Mouse (Mus musculus) hindlimb bud, embryonic 11.5 days (tissue): ENCODE data around the gene Gosr2.
A peak's percentile ranks its signal among the peaks of the same experiment; 100 is the strongest.

ENCODE experiments used
- DNase-seq: peaks from one replicate; pipeline ENCODE4 v3.0.0-alpha.2; 2012; ENCODE audit warnings: low read depth, low spot score; ENCODE audit errors: extremely low spot score

The Gosr2 gene

DNA sequence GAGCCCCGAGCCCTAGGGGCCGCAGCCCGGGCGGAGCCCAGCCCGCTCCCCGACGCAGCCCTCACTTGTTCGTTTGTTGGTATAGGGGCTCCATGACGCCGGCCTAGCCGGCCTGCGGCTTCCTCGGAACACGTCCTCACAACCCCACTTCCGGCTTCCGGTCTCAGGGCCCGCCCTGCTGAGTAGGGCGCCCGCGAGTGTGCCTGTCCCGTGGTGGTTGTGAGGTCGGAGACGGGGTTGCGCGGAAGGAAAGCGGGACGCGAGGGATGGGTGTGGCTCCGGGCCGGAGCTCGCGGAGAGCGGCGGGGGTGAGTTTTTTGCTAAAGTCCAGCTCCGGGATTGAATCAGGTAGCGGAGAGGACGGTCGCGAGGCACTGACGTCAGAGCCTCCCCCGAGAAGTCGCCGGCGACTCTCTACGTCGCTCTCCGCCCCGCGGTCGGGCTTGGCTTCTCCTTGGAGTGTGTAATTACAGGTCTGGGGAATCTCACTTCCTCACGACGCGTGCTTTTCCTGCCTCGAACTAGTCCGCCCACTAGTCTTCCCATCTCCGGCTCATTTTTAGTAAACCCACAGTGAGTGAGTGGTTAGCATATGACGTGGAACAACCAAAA lies at the start of gene Gosr2:
TSS of gene Gosr2 (minus strand) at position 334 of the 612 bp plus-strand sequence.
- DNase-seq, result peak; percentile 81

DNA sequence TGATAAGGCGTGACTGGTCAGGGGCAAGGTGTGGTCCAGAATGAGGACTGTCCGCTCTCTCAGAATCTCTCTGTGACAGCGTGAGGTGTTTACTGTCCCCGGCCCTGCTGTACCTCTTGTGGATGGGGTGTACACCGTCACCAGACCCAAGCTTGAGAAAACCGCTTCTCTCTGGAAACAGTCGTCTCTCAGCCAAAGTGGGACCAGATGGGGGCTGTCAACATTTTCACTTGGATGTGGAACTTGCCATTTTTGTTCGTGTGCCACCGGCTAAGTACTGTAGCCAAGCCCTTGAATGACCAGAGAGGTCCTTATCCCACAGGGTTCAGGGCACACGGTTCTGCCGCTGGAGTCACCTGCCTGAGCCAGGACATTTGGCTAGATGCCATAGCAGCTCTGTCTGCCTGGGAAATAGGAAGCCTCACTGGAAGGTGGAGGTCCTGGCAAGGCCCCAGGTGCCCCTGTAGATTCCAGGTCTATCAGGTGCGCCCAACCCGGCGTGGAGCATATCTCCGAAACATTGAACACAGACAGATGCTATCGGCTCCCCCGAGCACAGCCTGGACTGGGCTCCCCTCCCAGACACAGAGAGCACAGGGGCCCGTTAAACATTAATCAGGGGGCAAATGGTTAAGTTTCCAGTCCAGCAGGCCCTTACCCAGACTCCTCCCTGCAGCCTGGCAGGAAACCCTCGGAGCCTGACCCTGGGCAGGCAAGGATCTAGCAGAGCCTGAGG lies 37.5 kb upstream of the Gosr2 start:
- DNase-seq, result no peak

DNA sequence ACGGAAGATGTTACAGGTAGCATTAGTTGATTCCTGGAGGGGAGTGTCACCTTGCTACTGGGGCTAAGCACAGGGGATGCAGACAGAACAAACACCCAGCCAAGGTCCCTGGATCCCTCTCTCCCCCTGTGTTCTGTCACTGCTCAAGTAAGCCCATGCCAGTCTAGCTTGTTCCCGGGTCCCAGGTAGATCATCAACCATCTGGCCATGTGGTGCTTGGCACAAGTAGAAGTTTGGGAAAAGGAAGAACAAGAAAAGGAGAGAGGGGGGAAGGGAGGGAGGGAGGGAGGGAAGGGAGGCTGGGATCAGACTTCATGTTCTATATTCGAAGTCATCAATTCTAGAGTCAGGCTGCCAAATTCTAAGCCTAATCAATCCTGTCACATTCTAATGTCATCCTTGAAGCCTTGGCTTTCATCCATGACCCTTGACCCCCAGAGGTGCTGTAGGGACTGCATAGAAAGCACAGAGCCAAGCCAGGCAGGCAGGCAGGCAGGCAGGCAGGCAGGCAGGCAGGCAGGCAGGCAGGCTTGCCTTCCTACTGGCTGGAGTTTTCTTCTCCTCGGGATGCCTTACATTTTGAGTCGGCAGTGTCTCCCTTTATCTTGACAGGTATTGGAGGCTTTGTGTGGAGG lies 36.8 kb upstream of the Gosr2 start:
- no peak for DNase-seq

DNA sequence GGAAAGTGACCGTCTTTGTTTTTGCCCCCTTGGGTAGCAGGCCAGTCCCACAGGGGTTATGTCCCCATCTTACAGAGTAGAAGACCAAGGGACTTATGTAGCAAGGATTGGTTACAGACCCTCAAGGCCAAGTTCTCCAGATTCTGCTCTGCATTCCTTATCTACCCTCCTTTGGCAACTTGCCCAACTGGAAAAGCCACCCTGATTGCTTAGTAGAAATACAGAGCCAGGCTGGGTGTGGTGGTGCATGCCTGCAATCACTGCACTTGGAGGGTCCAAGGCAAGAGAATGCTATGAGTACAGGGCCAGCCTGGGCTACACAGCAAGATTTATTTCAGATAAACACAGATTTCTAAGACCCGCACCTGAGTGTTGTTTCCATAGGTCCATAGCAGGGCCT lies 36.3 kb upstream of the Gosr2 start:
- DNase-seq, result no peak

DNA sequence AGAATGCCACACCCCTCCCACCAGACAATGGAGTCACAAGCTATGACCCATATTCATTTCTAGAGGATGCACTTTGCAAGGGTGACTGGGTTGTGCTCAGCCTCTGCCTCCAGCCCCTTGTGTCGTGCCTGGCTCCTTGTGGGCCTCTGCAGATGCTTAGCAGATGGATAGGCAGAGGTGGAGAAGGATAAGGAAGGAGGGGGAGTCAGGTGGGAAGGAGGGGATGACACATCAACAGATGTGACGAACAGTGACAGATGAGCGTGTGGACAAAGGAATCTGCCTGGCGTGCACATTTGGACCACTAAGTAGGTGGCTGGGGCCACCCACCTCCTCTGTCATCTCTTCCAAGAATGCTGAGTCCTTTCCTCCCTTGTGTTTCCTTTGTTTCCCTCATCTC lies 35.4 kb upstream of the Gosr2 start:
- DNase-seq, result no peak

DNA sequence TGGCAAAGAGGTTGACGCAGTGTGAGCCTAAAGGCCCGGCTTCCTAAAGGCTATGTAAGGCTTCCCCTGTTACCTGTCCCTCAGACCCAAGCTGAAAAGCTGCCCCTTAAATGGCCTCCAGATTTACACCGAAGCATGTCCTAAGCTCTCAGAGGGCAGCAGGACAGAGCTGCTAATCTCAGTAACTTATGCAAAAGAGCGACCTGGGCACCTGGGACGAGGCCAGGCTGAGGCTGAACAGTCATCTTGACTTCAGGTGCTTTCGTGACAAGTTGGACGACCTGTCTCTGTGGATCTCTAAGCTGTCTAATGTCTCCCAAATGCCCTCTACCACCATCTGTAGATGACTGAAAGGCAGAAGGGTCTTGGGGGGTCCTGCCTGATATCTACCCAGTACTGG lies 34.6 kb upstream of the Gosr2 start:
- no peak for DNase-seq

DNA sequence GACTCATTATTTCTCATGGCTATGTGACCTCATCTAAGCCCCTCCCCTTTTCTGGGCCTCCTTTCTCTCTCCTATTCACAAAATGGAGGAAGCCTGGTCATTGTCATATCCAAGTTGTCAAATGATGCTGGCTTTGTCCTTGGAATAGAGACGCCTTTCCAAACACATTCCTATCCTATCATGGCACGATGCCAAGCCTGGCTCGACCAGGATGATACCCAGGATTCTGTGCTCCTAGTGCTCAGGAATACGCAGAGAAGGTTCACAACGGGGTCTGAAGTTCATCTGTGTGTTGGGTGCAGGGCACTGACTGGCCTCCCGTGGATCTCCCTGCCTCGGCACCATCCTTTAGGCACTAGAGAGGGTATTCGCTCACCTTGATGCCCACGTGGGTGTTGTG lies 33.9 kb upstream of the Gosr2 start:
- no peak for DNase-seq

DNA sequence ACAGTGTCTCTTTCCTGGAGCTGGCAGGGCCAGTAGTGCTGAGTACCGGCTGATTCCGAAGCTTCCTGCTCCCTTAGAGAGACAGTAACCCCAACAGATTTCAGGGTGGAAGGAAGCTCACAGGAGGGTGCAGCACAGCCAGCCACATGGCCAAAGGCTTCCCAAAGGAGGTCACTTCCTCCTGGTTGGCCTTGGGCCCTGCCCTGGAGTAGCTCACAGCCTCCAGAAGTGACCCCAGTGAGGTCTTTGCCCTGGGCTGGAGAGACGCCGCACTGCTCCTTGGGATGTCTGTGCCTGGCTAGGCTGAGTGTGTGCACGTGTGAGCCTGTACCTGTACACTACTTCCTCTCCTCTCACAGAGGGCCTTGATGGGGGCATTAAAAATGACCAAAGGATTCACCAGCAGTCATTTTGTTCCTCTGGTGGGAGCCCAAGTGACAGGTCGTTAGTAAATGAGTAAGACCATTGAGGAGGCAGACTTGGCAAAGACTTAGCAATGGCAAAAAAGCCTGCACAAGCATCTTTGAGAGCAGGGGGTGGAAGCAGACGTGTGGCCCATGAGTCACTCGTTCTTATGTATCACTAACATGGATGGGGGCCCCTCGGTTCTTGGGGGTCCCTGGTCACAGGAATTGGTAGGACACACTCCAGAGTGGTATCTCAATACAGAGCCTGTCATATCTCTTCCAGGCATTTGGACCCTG lies 31.7 kb upstream of the Gosr2 start:
- no peak for DNase-seq

DNA sequence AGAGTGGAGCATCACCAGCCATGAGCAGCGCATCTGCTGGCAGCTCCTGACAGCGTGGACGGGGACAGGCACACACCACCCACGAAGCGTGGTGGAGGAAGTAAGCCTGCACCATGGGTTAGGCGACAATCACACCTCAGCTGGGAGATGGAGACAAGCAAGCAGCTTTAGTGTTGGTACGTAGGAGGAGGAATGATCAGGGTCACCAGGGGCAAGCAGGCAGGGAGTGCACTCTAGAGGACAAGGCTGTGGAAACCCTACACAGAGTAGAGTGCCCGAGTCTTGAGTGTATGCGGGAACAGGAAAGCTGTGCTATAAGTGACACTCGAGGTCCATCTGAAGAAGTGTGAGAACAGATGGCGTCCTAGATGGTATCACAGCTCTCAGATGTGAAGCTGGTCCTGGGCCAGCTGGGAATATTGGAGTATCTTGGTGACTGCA lies 26.7 kb upstream of the Gosr2 start:
- DNase-seq, result no peak

DNA sequence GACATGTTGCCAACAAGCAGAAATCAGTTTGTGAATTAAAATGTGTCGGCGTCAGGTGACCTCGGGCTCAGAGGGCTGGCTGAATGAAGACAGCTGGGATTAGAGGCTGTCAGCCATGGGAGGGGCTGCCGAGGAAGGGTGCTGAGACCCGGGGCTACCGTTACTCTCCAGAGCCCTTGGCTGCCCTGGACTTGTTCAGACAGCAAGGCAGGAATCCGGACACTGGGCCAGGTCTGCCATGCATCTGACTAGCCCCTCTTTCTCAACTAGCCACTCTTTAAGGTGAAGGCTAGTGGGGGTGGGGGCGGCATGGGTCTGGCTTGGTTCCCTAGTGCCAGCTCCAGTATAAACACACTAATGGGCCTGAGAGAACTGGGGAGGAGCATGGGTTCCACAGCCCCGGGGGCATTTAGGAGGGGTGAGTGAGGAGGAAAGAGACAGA lies 24.4 kb upstream of the Gosr2 start:
- DNase-seq, result no peak

DNA sequence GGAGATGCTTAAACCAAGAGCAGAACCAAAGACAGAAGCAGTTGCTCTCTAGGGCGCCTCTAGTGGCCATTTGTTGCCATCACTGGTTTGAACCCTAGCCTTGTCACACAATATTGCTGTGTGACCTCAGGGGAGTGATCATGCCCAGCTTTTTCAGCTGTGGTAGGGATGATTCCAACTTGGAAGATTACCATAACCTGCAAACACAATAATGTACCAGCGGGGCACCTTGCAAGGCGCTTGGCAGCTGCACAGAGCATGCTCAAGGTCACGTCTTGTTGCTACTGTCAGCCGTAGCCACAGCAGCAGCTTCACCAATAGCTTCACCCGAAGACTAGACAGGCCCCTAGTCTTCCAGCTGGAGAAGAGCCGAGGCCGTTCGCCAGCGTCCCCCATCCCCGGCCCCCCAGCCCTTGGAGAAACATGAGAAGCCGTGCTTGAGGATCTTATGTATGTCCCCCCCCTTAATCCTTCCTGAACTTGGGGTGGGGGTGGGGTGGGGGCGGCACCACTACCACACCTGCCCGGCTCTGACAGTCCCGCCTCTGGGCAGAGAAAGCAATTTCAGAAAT lies 23.9 kb upstream of the Gosr2 start:
- no peak for DNase-seq

DNA sequence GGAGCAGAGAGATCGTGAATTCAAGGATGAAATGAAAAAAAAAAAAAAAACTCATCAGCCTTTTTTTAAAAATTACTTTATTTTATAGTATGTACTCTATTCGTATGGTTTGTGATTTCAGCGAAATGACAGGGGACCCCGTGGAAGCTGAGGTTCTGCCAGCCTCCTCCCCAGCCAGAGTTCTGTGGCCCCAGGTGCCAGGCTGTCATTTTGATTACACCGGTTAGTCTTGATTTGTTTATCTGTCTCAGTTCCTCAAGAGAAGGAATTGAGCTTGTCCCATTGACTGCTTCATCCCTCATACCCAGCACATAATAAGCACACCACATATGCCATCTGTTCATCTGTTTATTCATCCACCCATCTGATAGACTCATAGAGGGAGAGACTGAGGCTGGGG lies 21.7 kb upstream of the Gosr2 start:
- no peak for DNase-seq

DNA sequence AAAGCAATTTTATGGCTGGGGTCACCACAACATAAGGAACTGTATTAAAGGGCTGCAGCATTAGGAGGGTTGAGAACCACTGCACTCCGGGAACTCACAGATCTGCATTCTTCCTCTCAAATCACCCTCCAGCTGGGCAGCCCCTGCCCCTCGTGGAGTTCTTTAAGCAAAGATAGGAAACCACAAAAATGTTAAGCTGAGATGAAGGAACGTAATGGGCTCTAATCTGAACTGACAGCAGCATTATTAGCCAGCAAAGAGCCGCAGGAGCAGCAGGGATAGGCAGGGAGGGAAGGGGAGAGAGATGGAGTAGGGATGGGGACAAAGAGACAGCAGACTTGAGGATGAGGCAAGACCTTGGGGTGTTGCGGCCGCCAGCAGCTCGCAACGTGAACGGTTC lies 19.3 kb upstream of the Gosr2 start:
- no peak for DNase-seq

DNA sequence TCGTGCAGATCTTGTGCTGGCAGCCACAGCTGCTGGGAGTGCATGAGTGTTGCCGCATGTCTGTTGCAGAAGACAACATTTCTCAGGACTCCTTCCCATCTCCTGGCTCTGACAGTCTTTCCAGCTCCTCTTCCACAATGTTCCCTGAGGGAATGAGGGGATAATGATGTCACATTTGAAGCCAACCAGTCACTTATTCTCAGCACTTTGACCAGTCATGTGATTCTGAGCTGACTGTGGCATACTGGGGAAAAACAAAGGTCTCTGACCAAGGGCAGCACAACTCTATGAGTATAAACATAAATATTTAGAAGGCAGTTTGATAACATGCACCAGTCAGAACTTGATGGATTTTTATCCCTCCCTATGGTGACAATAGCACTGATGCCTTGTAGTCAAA lies 16.4 kb upstream of the Gosr2 start:
- DNase-seq, result no peak

DNA sequence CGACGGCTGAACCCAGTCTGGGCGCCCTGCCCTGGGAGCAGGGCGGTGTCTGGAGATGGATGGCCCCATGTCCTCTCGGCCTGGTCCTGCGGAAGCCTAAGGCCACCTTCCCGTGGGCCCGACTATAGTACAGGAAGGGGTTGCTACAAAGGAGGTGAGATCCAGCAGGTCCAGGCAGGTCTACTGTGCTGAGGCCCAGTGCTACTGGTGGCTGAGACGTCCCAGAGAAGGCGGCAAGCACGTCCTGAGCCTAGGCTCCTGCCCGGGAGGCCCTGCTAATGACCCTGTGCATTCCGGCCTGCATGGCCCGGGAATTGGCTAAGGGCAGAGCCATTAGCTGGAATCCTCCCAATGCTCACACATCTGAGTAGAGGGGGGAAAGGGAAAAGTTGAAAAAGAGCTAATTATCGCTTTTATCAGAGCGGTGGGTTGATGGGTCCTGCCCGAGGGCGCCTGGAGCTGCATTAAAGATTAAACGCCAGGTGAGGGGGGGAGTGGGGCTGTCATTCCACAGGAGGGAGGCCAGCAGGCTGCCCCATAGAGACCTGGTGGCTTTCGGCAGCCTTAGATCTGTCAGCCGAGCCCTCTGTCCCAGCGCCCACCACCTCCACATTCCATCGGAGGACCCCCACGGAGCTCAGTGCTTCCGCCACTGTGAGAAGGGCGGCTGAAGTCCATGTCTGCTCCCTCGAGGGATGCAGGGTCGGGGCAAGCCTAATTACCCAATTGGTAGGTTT lies 14.3 kb upstream of the Gosr2 start:
- no peak for DNase-seq

DNA sequence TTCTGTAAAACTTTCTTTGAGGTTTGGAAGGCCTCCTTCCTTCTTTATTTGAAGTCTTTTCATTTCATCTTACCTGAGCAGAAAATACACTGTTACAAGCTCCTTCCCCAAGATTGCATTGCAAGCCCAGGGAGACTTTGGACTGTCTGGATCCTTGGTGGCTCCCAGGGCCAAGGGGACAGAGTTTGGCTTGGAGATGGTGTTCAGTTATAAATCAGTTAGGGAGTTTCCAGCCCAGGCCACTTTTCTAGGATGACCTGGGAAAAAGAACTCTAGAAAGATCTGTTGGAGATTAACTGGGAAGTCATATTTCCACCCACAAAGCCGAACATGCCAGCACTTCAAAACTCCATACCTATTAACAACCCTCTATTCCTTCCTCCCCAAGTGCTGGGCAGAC lies 12.3 kb upstream of the Gosr2 start:
- DNase-seq, result no peak

DNA sequence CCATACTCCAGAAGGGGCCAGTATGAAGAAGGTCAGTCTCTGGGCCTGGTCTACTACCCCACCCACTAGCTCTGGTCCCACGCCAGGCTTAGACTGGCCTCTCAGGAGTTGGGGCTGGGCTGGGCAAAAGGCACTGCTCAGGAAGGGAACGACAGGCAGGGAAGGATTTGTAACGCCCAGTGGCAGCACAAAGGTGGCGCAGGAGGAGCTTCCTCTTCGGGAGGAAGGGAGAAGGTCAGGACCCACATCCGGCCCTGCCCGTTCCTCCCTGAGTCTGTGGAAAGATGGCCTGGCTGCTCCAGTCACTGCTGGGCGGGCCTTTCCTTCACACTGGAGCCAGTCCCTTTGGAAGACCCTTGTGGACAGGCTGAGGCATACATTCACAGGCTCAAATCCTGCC lies 9.3 kb upstream of the Gosr2 start:
- no peak for DNase-seq

DNA sequence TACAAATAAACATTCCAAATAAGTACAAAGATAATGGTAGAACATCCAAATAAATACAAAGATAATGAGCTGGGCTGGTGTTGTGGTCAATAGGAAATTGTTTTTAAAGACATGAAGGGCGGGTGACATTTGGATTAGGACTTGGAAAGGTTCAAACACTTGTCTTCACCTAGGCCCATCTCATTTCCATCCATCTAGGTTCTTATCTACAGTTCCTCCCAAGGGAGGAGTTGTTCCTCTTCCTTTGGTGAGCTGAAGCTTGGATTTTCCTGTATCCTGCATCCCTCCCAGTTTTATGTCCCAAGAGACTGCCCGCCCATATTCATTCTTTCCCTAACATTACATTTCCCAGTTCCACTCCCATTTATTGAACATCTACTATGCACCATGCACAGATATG lies 528 bp upstream of the Gosr2 start:
- DNase-seq, result no peak

DNA sequence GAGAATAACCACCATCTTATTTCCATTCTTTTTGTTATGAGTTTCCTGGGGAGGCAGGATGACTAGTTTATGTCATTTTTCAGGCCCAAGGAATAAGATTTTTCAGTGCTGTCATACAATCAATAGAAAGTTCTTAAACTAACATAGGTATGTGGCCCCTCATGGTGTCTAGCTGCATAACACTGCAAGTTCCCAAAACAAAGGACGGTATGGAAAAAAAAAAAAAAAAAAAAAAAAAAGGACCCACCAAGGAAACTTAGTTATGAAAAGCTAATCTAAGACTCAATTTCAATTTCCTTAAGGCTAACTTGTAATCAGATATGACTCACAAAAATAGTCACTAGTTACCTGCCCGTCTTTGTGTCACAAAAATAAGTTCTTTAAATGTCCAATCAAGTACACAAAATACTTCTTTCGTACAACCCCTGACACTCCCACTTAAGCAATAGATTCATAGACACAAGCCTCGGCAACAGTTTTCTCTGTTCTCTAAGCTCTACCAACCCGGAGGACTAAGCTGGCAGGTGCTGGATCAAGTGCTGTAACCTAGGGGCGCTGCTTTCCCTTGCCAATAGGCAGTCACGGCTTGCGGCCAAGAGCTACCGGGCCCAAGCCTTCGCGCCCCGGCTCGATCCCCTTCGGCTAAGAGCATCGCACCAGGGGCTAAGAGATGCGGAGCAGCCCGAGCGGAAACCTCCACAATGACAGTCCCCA lies 690 bp downstream of the Gosr2 start:
- DNase-seq, result no peak

DNA sequence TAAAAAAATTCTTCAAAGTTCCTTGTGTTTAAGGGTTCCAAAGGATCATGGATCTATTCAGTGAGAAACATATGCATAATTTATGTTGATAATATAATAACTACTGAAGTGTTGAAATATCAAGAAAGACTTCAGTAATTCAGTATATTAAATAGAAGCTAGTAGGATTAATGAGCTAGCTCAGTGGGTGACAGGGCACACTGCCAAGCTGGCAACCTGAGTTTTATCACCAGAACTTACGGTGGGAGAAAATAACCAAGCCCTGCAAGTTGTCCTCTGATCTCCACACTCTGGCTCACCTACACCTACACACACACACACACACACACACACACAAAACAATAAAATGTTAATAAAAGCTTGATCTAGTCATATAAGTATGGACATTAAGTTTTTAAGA lies 4.5 kb downstream of the Gosr2 start:
- no peak for DNase-seq
